Mouse (Mus musculus): ENCODE results near the gene Nipsnap1. TPM values are rescaled to one million over a fixed set of nuclear protein-coding genes. Genes with fewer than 3 reads are reported as not detected.

The Nipsnap1 gene
- polyA plus RNA-seq, 1 experiment from 2014 or later: 119 TPM

GRCm38 (mm10) chr11:4838235-4838634 lies 35.5 kb upstream of the Nipsnap1 start:
- WGBS: 94% methylated on average over 1 of the region's 1 CpGs
- H3K9me3 ChIP-seq (replicated peaks; ENCODE audit: control insufficient read depth, low read length): no peaks in the 10 kb centered on the region

DNA sequence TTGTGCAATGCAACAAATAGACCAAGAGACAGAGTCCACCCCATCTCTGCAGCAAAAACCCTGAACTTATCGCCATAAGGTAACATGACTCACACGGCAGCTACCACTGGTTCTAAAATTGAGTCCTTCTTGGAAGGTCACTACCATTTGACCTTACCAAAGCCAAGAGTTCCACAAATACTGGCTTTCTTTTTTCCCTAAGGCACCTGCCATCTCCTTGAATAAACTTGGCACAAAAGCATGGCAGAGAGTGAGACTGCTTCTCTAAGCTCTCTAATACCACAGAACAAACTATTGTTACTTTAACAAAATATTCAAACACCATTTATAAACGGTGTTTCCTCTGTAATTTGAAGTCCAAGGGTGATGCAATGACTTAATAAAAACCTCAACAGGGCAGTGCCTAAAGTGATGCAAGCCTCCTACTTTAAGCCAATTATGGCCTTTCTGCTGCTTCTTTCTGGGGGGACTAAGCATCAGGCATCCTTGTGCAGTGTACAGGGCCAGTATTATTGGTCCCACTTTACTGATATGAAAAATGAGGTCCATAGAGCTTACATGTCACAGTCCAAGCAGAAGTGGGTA lies 32.7 kb upstream of the Nipsnap1 start:
- DNase-seq (ENCODE audit: low spot score) (no peak), ATAC-seq (no peak)
- Histone ChIP-seq H3K9ac (ENCODE audit: low read length) (no peak overlapping the region), H3K9me3 (replicated peaks; ENCODE audit: control insufficient read depth, low read length) (no peaks in the 10 kb centered on the region), H3K36me3 (ENCODE audit: control insufficient read depth, insufficient read depth, low read length) (no peaks in the 10 kb centered on the region), H3K4me1 (ENCODE audit: control insufficient read depth, insufficient read depth, low read length) (no peaks in the 10 kb centered on the region), H3K27me3 (replicated peaks; ENCODE audit: control insufficient read depth, insufficient read depth, low read length) (no peaks in the 10 kb centered on the region), H3K27ac (ENCODE audit: low read depth, low read length) (no peak overlapping the region), H3K4me2 (ENCODE audit: low read length) (no peak overlapping the region), H3K4me3 (ENCODE audit: low read depth, low read length) (no peak overlapping the region)
- 85% methylated on average over 3 of the region's 3 CpGs for WGBS

More at GRCm38 (mm10) chr11:4838235-4838634, 35.5 kb upstream of the Nipsnap1 start:
- H3K27me3 ChIP-seq (replicated peaks; ENCODE audit: control insufficient read depth, insufficient read depth, low read length): no peaks in the 10 kb centered on the region
- no peak overlapping the region for H3K4me3 ChIP-seq (ENCODE audit: low read depth, low read length)
- DNase-seq (ENCODE audit: low spot score) (no peak), ATAC-seq (no peak)
- H3K27ac ChIP-seq (ENCODE audit: low read depth, low read length): no peak overlapping the region
- no peaks in the 10 kb centered on the region for H3K4me1 ChIP-seq (ENCODE audit: control insufficient read depth, insufficient read depth, low read length)
- no peak overlapping the region for H3K9ac ChIP-seq (ENCODE audit: low read length)
- no peaks in the 10 kb centered on the region for H3K36me3 ChIP-seq (ENCODE audit: control insufficient read depth, insufficient read depth, low read length)
- no peak overlapping the region for H3K4me2 ChIP-seq (ENCODE audit: low read length)

- no peaks in the 10 kb centered on the region for H3K27me3 ChIP-seq (replicated peaks; ENCODE audit: control insufficient read depth, insufficient read depth, low read length)
- peak overlapping the region; percentile 93 for H3K4me3 ChIP-seq (ENCODE audit: low read depth, low read length)
- peak; percentile 42 for DNase-seq (ENCODE audit: low spot score)
- peak overlapping the region; percentile 92 for H3K9ac ChIP-seq (ENCODE audit: low read length)
- H3K9me3 ChIP-seq (replicated peaks; ENCODE audit: control insufficient read depth, low read length): no peaks in the 10 kb centered on the region
- no peak; the same call in 1 of the 2 replicates for ATAC-seq
- H3K36me3 ChIP-seq (ENCODE audit: control insufficient read depth, insufficient read depth, low read length): no peaks in the 10 kb centered on the region
- H3K27ac ChIP-seq (ENCODE audit: low read depth, low read length): peak overlapping the region; percentile 71
- 1% methylated on average over 50 of the region's 50 CpGs for WGBS
- peak overlapping the region; percentile 67 for H3K4me2 ChIP-seq (ENCODE audit: low read length)
- H3K4me1 ChIP-seq (ENCODE audit: control insufficient read depth, insufficient read depth, low read length): peaks cover 12% of the 10 kb centered on the region
Observed at GRCm38 (mm10) chr11:4848483-4849248, 25.1 kb upstream of the Nipsnap1 start.

- WGBS: under 1% methylated on average over 53 of the region's 60 CpGs
Observed at GRCm38 (mm10) chr11:4849258-4849943, 24.4 kb upstream of the Nipsnap1 start, which contains the start of gene Nf2. Nf2 (minus strand) TSS chr11:4849536.

GRCm38 (mm10) chr11:4850404-4850803 lies 23.3 kb upstream of the Nipsnap1 start:
- Histone ChIP-seq H3K9me3 (replicated peaks; ENCODE audit: control insufficient read depth, low read length) (no peaks in the 10 kb centered on the region), H3K27ac (ENCODE audit: low read depth, low read length) (no peak overlapping the region), H3K36me3 (ENCODE audit: control insufficient read depth, insufficient read depth, low read length) (no peaks in the 10 kb centered on the region), H3K9ac (ENCODE audit: low read length) (no peak overlapping the region), H3K4me2 (ENCODE audit: low read length) (peak overlapping the region; percentile 52; the same call in 1 of the 2 replicates), H3K4me3 (ENCODE audit: low read depth, low read length) (no peak overlapping the region), H3K27me3 (replicated peaks; ENCODE audit: control insufficient read depth, insufficient read depth, low read length) (no peaks in the 10 kb centered on the region), H3K4me1 (ENCODE audit: control insufficient read depth, insufficient read depth, low read length) (peaks cover 12% of the 10 kb centered on the region)
- no peak for ATAC-seq
- DNase-seq (ENCODE audit: low spot score): no peak
- 93% methylated on average over 2 of the region's 2 CpGs for WGBS

More at GRCm38 (mm10) chr11:4849258-4849943, 24.4 kb upstream of the Nipsnap1 start, which contains the start of gene Nf2:
- peak within 1 kb of the TSS; percentile 92 for H3K9ac ChIP-seq (ENCODE audit: low read length)
- H3K4me2 ChIP-seq (ENCODE audit: low read length): peak within 1 kb of the TSS; percentile 67
- peak; percentile 99 for ATAC-seq
- H3K36me3 ChIP-seq (ENCODE audit: control insufficient read depth, insufficient read depth, low read length): no peaks in the 10 kb centered on the region
- no peaks in the 10 kb centered on the region for H3K27me3 ChIP-seq (replicated peaks; ENCODE audit: control insufficient read depth, insufficient read depth, low read length)
- no peaks in the 10 kb centered on the region for H3K9me3 ChIP-seq (replicated peaks; ENCODE audit: control insufficient read depth, low read length)
- peak within 1 kb of the TSS; percentile 93 for H3K4me3 ChIP-seq (ENCODE audit: low read depth, low read length)
- H3K27ac ChIP-seq (ENCODE audit: low read depth, low read length): peak within 1 kb of the TSS; percentile 71
- peaks cover 12% of the 10 kb centered on the region for H3K4me1 ChIP-seq (ENCODE audit: control insufficient read depth, insufficient read depth, low read length)
- DNase-seq (ENCODE audit: low spot score): peak; percentile 100

DNA sequence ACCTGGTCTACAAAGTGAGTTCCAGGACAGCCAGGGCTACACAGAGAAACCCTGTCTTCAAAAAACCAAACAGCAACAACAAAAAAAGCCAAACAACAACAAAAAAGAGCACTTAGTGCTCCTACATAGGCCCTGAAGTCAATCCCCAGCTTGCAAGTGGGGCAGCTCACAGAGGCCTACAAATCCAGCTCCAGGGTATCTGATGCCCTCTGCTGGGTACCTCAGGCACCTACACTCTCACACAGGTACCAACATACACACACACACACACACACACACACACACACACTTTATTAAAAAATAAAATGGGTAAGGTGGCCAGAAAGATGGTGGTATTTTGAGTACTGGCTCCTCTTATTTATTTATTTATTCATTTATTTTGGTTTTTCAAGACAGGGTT lies 20.7 kb upstream of the Nipsnap1 start:
- H3K36me3 ChIP-seq (ENCODE audit: control insufficient read depth, insufficient read depth, low read length): no peaks in the 10 kb centered on the region
- H3K9ac ChIP-seq (ENCODE audit: low read length): no peak overlapping the region

DNA sequence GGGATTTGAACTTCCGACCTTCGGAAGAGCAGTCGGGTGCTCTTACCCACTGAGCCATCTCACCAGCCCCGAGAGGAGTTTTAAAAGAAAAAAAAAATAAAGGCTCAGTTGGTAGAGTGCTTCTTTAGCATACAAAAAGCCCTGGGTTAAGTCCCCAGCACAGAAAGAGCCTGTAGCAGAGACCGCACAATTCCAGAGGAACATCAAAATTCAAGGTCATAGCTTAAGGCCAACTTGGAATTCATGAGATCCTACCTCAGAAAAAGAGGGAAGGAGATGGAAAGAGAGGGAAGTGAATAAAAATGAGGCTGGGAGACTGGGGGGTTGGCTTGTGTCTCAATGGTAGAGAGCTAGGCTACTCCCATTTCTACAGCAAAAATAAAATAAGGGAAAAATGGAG lies 19.6 kb upstream of the Nipsnap1 start:
- 94% methylated on average over 5 of the region's 5 CpGs for WGBS
- no peak for DNase-seq (ENCODE audit: low spot score)
- no peaks in the 10 kb centered on the region for H3K4me1 ChIP-seq (ENCODE audit: control insufficient read depth, insufficient read depth, low read length)

More for the DNA sequence above, 20.7 kb upstream of the Nipsnap1 start:
- ATAC-seq: no peak
- peaks cover 2% of the 10 kb centered on the region for H3K4me1 ChIP-seq (ENCODE audit: control insufficient read depth, insufficient read depth, low read length)
- H3K9me3 ChIP-seq (replicated peaks; ENCODE audit: control insufficient read depth, low read length): no peaks in the 10 kb centered on the region
- no peak overlapping the region for H3K4me2 ChIP-seq (ENCODE audit: low read length)
- no peak overlapping the region for H3K4me3 ChIP-seq (ENCODE audit: low read depth, low read length)
- DNase-seq (ENCODE audit: low spot score): no peak
- no peak overlapping the region for H3K27ac ChIP-seq (ENCODE audit: low read depth, low read length)
- no peaks in the 10 kb centered on the region for H3K27me3 ChIP-seq (replicated peaks; ENCODE audit: control insufficient read depth, insufficient read depth, low read length)

GRCm38 (mm10) chr11:4858416-4858815 lies 15.3 kb upstream of the Nipsnap1 start:
- DNase-seq (ENCODE audit: low spot score) (no peak), ATAC-seq (no peak)
- Histone ChIP-seq H3K4me3 (ENCODE audit: low read depth, low read length) (no peak overlapping the region), H3K9ac (ENCODE audit: low read length) (no peak overlapping the region), H3K27ac (ENCODE audit: low read depth, low read length) (no peak overlapping the region), H3K4me2 (ENCODE audit: low read length) (no peak overlapping the region), H3K27me3 (replicated peaks; ENCODE audit: control insufficient read depth, insufficient read depth, low read length) (no peaks in the 10 kb centered on the region), H3K36me3 (ENCODE audit: control insufficient read depth, insufficient read depth, low read length) (no peaks in the 10 kb centered on the region), H3K9me3 (replicated peaks; ENCODE audit: control insufficient read depth, low read length) (no peaks in the 10 kb centered on the region), H3K4me1 (ENCODE audit: control insufficient read depth, insufficient read depth, low read length) (no peaks in the 10 kb centered on the region)
- WGBS: 60% methylated on average over 2 of the region's 2 CpGs

More for the DNA sequence above, 19.6 kb upstream of the Nipsnap1 start:
- H3K36me3 ChIP-seq (ENCODE audit: control insufficient read depth, insufficient read depth, low read length): no peaks in the 10 kb centered on the region
- H3K27me3 ChIP-seq (replicated peaks; ENCODE audit: control insufficient read depth, insufficient read depth, low read length): no peaks in the 10 kb centered on the region
- H3K4me2 ChIP-seq (ENCODE audit: low read length): no peak overlapping the region
- no peak overlapping the region for H3K9ac ChIP-seq (ENCODE audit: low read length)
- ATAC-seq: no peak
- H3K9me3 ChIP-seq (replicated peaks; ENCODE audit: control insufficient read depth, low read length): no peaks in the 10 kb centered on the region
- no peak overlapping the region for H3K27ac ChIP-seq (ENCODE audit: low read depth, low read length)
- no peak overlapping the region for H3K4me3 ChIP-seq (ENCODE audit: low read depth, low read length)

Data from forebrain, embryonic 14.5 days (tissue).